Mouse (Mus musculus) heart, adult 2 months (tissue): ENCODE results near the gene Elf3.
A peak's percentile ranks its signal among the peaks of the same experiment; 100 is the strongest.

Source experiments
- EP300 ChIP-seq: fragments of 200-500 bp; IDR thresholded peaks from 2 replicates; pipeline ENCODE4 v1.6.1; 2011; ENCODE audit warnings: low read depth, low read length, control low read depth; ENCODE audit not compliant: insufficient read depth
- POLR2A ChIP-seq: fragments of 200-500 bp; IDR thresholded peaks from 2 replicates; pipeline ENCODE4 v1.6.1; 2011; ENCODE audit warnings: mild to moderate bottlenecking, low read depth, low read length, control low read depth; ENCODE audit not compliant: insufficient read depth

DNA sequence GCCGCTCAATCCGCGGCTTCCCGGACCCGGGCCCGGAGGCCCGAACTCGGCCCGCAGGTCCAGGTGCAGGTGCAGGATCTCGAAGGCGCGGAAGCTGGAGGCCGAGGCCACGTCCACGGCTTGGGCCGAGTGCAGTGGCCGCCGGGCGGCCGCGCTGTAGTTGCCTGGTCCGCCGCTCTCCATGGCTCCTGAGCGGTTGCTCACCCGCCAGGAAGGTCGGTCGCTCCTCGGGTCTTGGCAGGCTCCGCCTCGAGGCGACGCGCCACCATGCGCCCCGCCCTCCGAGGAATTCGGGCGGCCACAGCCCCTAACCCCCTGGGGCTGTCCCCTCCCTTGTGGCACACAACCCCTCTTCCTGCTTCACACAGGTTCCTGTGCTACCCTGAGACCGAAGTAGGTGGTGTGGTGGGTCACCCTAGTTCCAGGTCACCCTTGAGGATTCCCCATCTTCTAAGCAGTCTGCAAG is 25.5 kb upstream of the Elf3 start, which contains the start of gene Rnpep:
- peak; percentile 70 for TF ChIP-seq POLR2A
- no peak for TF ChIP-seq EP300
